Mouse (Mus musculus) frontal cortex, postnatal 14 days (tissue): ENCODE measurements around the gene Tmem91.
A peak's percentile ranks its signal among the peaks of the same experiment; 100 is the strongest.
"Not testable (repeated sequence)": the region's sequence is repeated elsewhere in the genome, so short reads cannot be mapped to it uniquely, and the experiment has no call there.

Source experiments
- DNase-seq, 2 experiments: peaks; one replicate each; pipeline ENCODE4 v3.0.0; 2022; ENCODE audit warnings: low spot score in 2 of 2

Tmem91 gene

GRCm38 (mm10) chr7:25674719-25675300, at the start of gene Tmem91:
Gene Tmem91, minus strand, starts transcription at chr7:25675166.
- no peak for DNase-seq

- DNase-seq, result not testable (repeated sequence)
These were observed 46.8 kb upstream of the Tmem91 start for GRCm38 (mm10) chr7:25721776-25722175.

- DNase-seq, result no peak
These were observed 45.8 kb upstream of the Tmem91 start for GRCm38 (mm10) chr7:25720760-25721159.

GRCm38 (mm10) chr7:25719761-25720610, 45.0 kb upstream of the Tmem91 start:
- DNase-seq, result peak in 1 of 2 experiments; percentile 73

- peak; percentile 92 to 93 for DNase-seq
These were observed 43.9 kb upstream of the Tmem91 start, which contains the start of gene Ccdc97 for GRCm38 (mm10) chr7:25718788-25719417. Gene Ccdc97, minus strand, starts transcription at chr7:25719088.

- no peak for DNase-seq
These were observed 42.5 kb upstream of the Tmem91 start for GRCm38 (mm10) chr7:25717478-25717877.

- DNase-seq, result no peak
These were observed 40.8 kb upstream of the Tmem91 start for GRCm38 (mm10) chr7:25715731-25716271.

GRCm38 (mm10) chr7:25714581-25714980, 39.6 kb upstream of the Tmem91 start:
- DNase-seq, result no peak

GRCm38 (mm10) chr7:25712801-25713200, 37.8 kb upstream of the Tmem91 start:
- no peak for DNase-seq

GRCm38 (mm10) chr7:25711731-25712197, 36.8 kb upstream of the Tmem91 start:
- no peak for DNase-seq

- DNase-seq, result no peak
These were observed 36.2 kb upstream of the Tmem91 start for GRCm38 (mm10) chr7:25711165-25711564.

GRCm38 (mm10) chr7:25710519-25711130, 35.7 kb upstream of the Tmem91 start:
- no peak for DNase-seq

GRCm38 (mm10) chr7:25709961-25710360, 35.0 kb upstream of the Tmem91 start:
- DNase-seq, result no peak

GRCm38 (mm10) chr7:25707581-25708292, 32.8 kb upstream of the Tmem91 start:
- no peak for DNase-seq

- no peak for DNase-seq
These were observed 31.7 kb upstream of the Tmem91 start for GRCm38 (mm10) chr7:25706578-25707170.

- no peak for DNase-seq
These were observed 30.9 kb upstream of the Tmem91 start for GRCm38 (mm10) chr7:25705801-25706251.

- DNase-seq, result no peak
These were observed 29.9 kb upstream of the Tmem91 start for GRCm38 (mm10) chr7:25704716-25705364.

GRCm38 (mm10) chr7:25703793-25704494, 29.0 kb upstream of the Tmem91 start:
- peak in 1 of 2 experiments; percentile 8 for DNase-seq

GRCm38 (mm10) chr7:25702350-25702749, 27.4 kb upstream of the Tmem91 start:
- no peak for DNase-seq
